Mouse (Mus musculus) cerebellum, adult 18-20 months (tissue): Measurements from ENCODE around the gene Gnmt.
A peak's percentile ranks its signal among the peaks of the same experiment; 100 is the strongest.
"Not testable (repeated sequence)": the region's sequence is repeated elsewhere in the genome, so short reads cannot be mapped to it uniquely, and the experiment has no call there.

Source experiments
- DNase-seq, 2 experiments: peaks; one replicate each; pipeline ENCODE4 v3.0.0; 2021

Gnmt gene

GRCm38 (mm10) chr17:46728904-46729318, at the start of gene Gnmt:
Gnmt (minus strand) TSS chr17:46729168.
- peak; percentile 87 to 88 for DNase-seq

- no peak for DNase-seq
These were observed 47.1 kb upstream of the Gnmt start for GRCm38 (mm10) chr17:46776087-46776486.

- DNase-seq, result no peak
These were observed 46.1 kb upstream of the Gnmt start for GRCm38 (mm10) chr17:46775070-46775469.

- no peak for DNase-seq
These were observed 45.1 kb upstream of the Gnmt start for GRCm38 (mm10) chr17:46774131-46774472.

GRCm38 (mm10) chr17:46773278-46774130, 44.5 kb upstream of the Gnmt start:
- peak in 1 of 2 experiments; percentile 22 for DNase-seq

GRCm38 (mm10) chr17:46772404-46773277, 43.7 kb upstream of the Gnmt start, which contains the start of gene 2310039H08Rik:
2310039H08Rik (plus strand) TSS chr17:46772635.
- DNase-seq, result peak; percentile 84 to 85

- DNase-seq, result no peak
These were observed 43.1 kb upstream of the Gnmt start for GRCm38 (mm10) chr17:46772038-46772403.

GRCm38 (mm10) chr17:46771616-46772015, 42.6 kb upstream of the Gnmt start:
- DNase-seq, result no peak

GRCm38 (mm10) chr17:46771025-46771424, 42.1 kb upstream of the Gnmt start:
- no peak for DNase-seq

GRCm38 (mm10) chr17:46770546-46770945, 41.6 kb upstream of the Gnmt start:
- DNase-seq, result no peak

GRCm38 (mm10) chr17:46767868-46768267, 38.9 kb upstream of the Gnmt start:
- DNase-seq, result no peak

- DNase-seq, result not testable (repeated sequence)
These were observed 35.9 kb upstream of the Gnmt start for GRCm38 (mm10) chr17:46764916-46765315.

- DNase-seq, result no peak
These were observed 34.6 kb upstream of the Gnmt start, which contains the start of gene Ptcra for GRCm38 (mm10) chr17:46763544-46763943. Ptcra (minus strand) TSS chr17:46763712.

GRCm38 (mm10) chr17:46758753-46759152, 29.8 kb upstream of the Gnmt start:
- DNase-seq, result no peak

- DNase-seq, result peak; percentile 97 to 99
These were observed 23.0 kb upstream of the Gnmt start, which contains the start of gene Cnpy3 for GRCm38 (mm10) chr17:46751794-46752556. Cnpy3 (minus strand) TSS chr17:46752214.

GRCm38 (mm10) chr17:46751056-46751793, 22.3 kb upstream of the Gnmt start:
- DNase-seq, result no peak

- DNase-seq, result no peak
These were observed 21.6 kb upstream of the Gnmt start for GRCm38 (mm10) chr17:46750580-46750979.

GRCm38 (mm10) chr17:46749282-46749681, 20.3 kb upstream of the Gnmt start:
- DNase-seq, result no peak

GRCm38 (mm10) chr17:46747806-46748205, 18.8 kb upstream of the Gnmt start:
- no peak for DNase-seq

GRCm38 (mm10) chr17:46747234-46747633, 18.3 kb upstream of the Gnmt start:
- DNase-seq, result no peak

- no peak for DNase-seq
These were observed 16.5 kb upstream of the Gnmt start for GRCm38 (mm10) chr17:46745506-46745905.

- no peak for DNase-seq
These were observed 14.0 kb upstream of the Gnmt start for GRCm38 (mm10) chr17:46742986-46743385.
